Mouse (Mus musculus) CH12.LX (cell line): ENCODE data around the gene Gsto1. TPM values are rescaled to one million over a fixed set of nuclear protein-coding genes. Genes with fewer than 3 reads are reported as not detected.
A peak's percentile ranks its signal among the peaks of the same experiment; 100 is the strongest.

Experiments used
- DNase-seq: peaks from one replicate; pipeline ENCODE4 v3.0.0-alpha.2; 2013; ENCODE audit errors: extremely low read depth
- H3K27ac ChIP-seq: 2 replicates; pipeline ENCODE4 v1.5.1; 2012; ENCODE audit warnings: low read depth, mild to moderate bottlenecking, control low read depth, moderate library complexity; ENCODE audit not compliant: insufficient read depth
- H3K27me3 ChIP-seq: replicated peaks from 2 replicates; pipeline ENCODE3; 2012; ENCODE audit warnings: inconsistent platforms
- H3K36me3 ChIP-seq, 2 experiments: replicated peaks in 1 of 2; 2 replicates each; pipeline versions ENCODE3 to v1.6.1; 2012; ENCODE audit warnings: inconsistent platforms in 1 of 2, low read length in 1 of 2, mild to moderate bottlenecking in 1 of 2, mixed read lengths in 1 of 2, moderate library complexity in 1 of 2; ENCODE audit not compliant: control insufficient read depth in 1 of 2, insufficient read depth in 1 of 2
- H3K4me1 ChIP-seq, 2 experiments: 2 replicates each; pipeline ENCODE4 v1.6.1; 2012; ENCODE audit warnings: inconsistent platforms in 1 of 2, moderate library complexity in 1 of 2; ENCODE audit not compliant: insufficient read depth in 2 of 2, control insufficient read depth in 1 of 2
- H3K4me2 ChIP-seq: 2 replicates; pipeline ENCODE4 v1.6.1; 2012; ENCODE audit warnings: low read depth, mild to moderate bottlenecking, control low read depth; ENCODE audit not compliant: poor library complexity, insufficient read depth, severe bottlenecking
- H3K4me3 ChIP-seq, 3 experiments: fragments of 150-350 bp in 1 of 3; sonication (generic) in 1 of 3; replicated peaks in 1 of 3; 2 replicates each; pipeline versions ENCODE3 to v1.5.1; 2011 to 2012; ENCODE audit warnings: low read depth in 2 of 3, low read length in 2 of 3, mild to moderate bottlenecking in 2 of 3, moderate library complexity in 2 of 3, control low read depth in 1 of 3, improper control_type of control experiment in 1 of 3, inconsistent platforms in 1 of 3, mixed read lengths in 1 of 3; ENCODE audit not compliant: poor library complexity in 1 of 3
- H3K79me2 ChIP-seq: replicated peaks from 2 replicates; pipeline ENCODE4 v1.6.1; 2012; ENCODE audit warnings: mild to moderate bottlenecking, moderate library complexity; ENCODE audit not compliant: control insufficient read depth, poor library complexity, insufficient read depth, severe bottlenecking; ENCODE audit errors: extremely low read depth
- H3K9ac ChIP-seq: 2 replicates; pipeline ENCODE4 v1.6.1; 2012; ENCODE audit warnings: low read depth, mild to moderate bottlenecking, control low read depth, moderate library complexity; ENCODE audit not compliant: insufficient read depth
- H3K9me3 ChIP-seq: replicated peaks from 2 replicates; pipeline ENCODE3; 2012; ENCODE audit warnings: low read length, inconsistent platforms, mixed read lengths
- BHLHE40 ChIP-seq: IDR thresholded peaks from 2 replicates; pipeline ENCODE4 v1.6.1; 2011; ENCODE audit warnings: mild to moderate bottlenecking, low read depth, low read length, improper control_type of control experiment
- CHD1 ChIP-seq: IDR thresholded peaks from 2 replicates; pipeline ENCODE4 v1.6.1; 2012; ENCODE audit warnings: low read depth, low read length, improper control_type of control experiment, inconsistent platforms
- CHD2 ChIP-seq: IDR thresholded peaks from 2 replicates; pipeline ENCODE4 v1.6.1; 2011; ENCODE audit warnings: low read length, improper control_type of control experiment
- CTCF ChIP-seq, 2 experiments: IDR thresholded peaks in 1 of 2; conservative IDR thresholded peaks in 1 of 2; 2 replicates each; pipeline ENCODE4 v1.5.1; 2011 to 2012; ENCODE audit warnings: low read depth in 2 of 2, low read length in 2 of 2, improper control_type of control experiment in 1 of 2, inconsistent platforms in 1 of 2, mild to moderate bottlenecking in 1 of 2, moderate library complexity in 1 of 2
- E2F4 ChIP-seq: IDR thresholded peaks from 2 replicates; pipeline ENCODE4 v1.6.1; 2011; ENCODE audit warnings: low read depth, low read length, improper control_type of control experiment; ENCODE audit not compliant: insufficient replicate concordance
- EP300 ChIP-seq: IDR thresholded peaks from 2 replicates; pipeline ENCODE4 v1.6.1; 2011; ENCODE audit warnings: low read length, improper control_type of control experiment
- ETS1 ChIP-seq: conservative IDR thresholded peaks from 2 replicates; pipeline ENCODE4 v1.6.1; 2012; ENCODE audit warnings: low read depth, mild to moderate bottlenecking, inconsistent platforms, low read length, improper control_type of control experiment, moderate library complexity
- GABPA ChIP-seq: IDR thresholded peaks from 2 replicates; pipeline ENCODE4 v1.6.1; 2012; ENCODE audit warnings: low read depth, low read length, improper control_type of control experiment, inconsistent platforms; ENCODE audit not compliant: insufficient replicate concordance
- HCFC1 ChIP-seq: IDR thresholded peaks from 2 replicates; pipeline ENCODE4 v1.6.1; 2012; ENCODE audit warnings: low read depth, mild to moderate bottlenecking, inconsistent platforms, low read length, improper control_type of control experiment
- IRF4 ChIP-seq: IDR thresholded peaks from 2 replicates; pipeline ENCODE4 v1.6.1; 2014; ENCODE audit warnings: low read depth, mild to moderate bottlenecking, inconsistent platforms, low read length, improper control_type of control experiment
- JUN ChIP-seq: IDR thresholded peaks from 2 replicates; pipeline ENCODE4 v1.6.1; 2011; ENCODE audit warnings: low read depth, mild to moderate bottlenecking, low read length, improper control_type of control experiment, moderate library complexity; ENCODE audit not compliant: insufficient read depth
- JUND ChIP-seq: conservative IDR thresholded peaks from 2 replicates; pipeline ENCODE4 v1.6.1; 2011; ENCODE audit warnings: low read depth, low read length, improper control_type of control experiment
- KAT2A ChIP-seq: IDR thresholded peaks from 2 replicates; pipeline ENCODE4 v1.6.1; 2012; ENCODE audit warnings: low read length, improper control_type of control experiment, inconsistent platforms; ENCODE audit not compliant: insufficient replicate concordance
- MAFK ChIP-seq: IDR thresholded peaks from 2 replicates; pipeline ENCODE4 v1.6.1; 2011; ENCODE audit warnings: low read length, improper control_type of control experiment; ENCODE audit not compliant: insufficient replicate concordance
- MAX ChIP-seq: IDR thresholded peaks from 2 replicates; pipeline ENCODE4 v1.6.1; 2011; ENCODE audit warnings: low read length, improper control_type of control experiment
- MAZ ChIP-seq: IDR thresholded peaks from 2 replicates; pipeline ENCODE4 v1.6.1; 2012; ENCODE audit warnings: low read depth, mild to moderate bottlenecking, inconsistent platforms, low read length, improper control_type of control experiment, moderate library complexity
- MEF2A ChIP-seq: IDR thresholded peaks from 2 replicates; pipeline ENCODE4 v1.6.1; 2014; ENCODE audit warnings: low read depth, mild to moderate bottlenecking, inconsistent platforms, low read length, improper control_type of control experiment, borderline replicate concordance
- MYC ChIP-seq: IDR thresholded peaks from 2 replicates; pipeline ENCODE4 v1.6.1; 2011; ENCODE audit warnings: low read depth, mild to moderate bottlenecking, improper control_type of control experiment, low read length
- NELFE ChIP-seq: IDR thresholded peaks from 2 replicates; pipeline ENCODE4 v1.6.1; 2011; ENCODE audit warnings: low read depth, low read length, improper control_type of control experiment
- NRF1 ChIP-seq: IDR thresholded peaks from 2 replicates; pipeline ENCODE4 v1.6.1; 2014; ENCODE audit warnings: low read depth, mild to moderate bottlenecking, inconsistent platforms, low read length, improper control_type of control experiment, moderate library complexity
- PAX5 ChIP-seq: IDR thresholded peaks from 2 replicates; pipeline ENCODE4 v1.6.1; 2012; ENCODE audit warnings: low read length, inconsistent platforms, mixed read lengths
- POLR2A ChIP-seq: IDR thresholded peaks from 2 replicates; pipeline ENCODE4 v1.6.1; 2011; ENCODE audit warnings: low read depth, mild to moderate bottlenecking, improper control_type of control experiment, low read length
- POLR2AphosphoS2 ChIP-seq: IDR thresholded peaks from 2 replicates; pipeline ENCODE4 v1.6.1; 2011; ENCODE audit warnings: low read depth, low read length, improper control_type of control experiment
- SIN3A ChIP-seq: IDR thresholded peaks from 2 replicates; pipeline ENCODE4 v1.6.1; 2012; ENCODE audit warnings: low read length, improper control_type of control experiment, inconsistent platforms
- SMC3 ChIP-seq: IDR thresholded peaks from 2 replicates; pipeline ENCODE4 v1.6.1; 2011; ENCODE audit warnings: low read depth, low read length, improper control_type of control experiment
- TBP ChIP-seq: conservative IDR thresholded peaks from 2 replicates; pipeline ENCODE4 v1.6.1; 2011; ENCODE audit warnings: low read depth, low read length, improper control_type of control experiment
- UBTF ChIP-seq: IDR thresholded peaks from 2 replicates; pipeline ENCODE4 v1.6.1; 2012; ENCODE audit warnings: low read depth, mild to moderate bottlenecking, inconsistent platforms, low read length, improper control_type of control experiment, moderate library complexity
- ZC3H11A ChIP-seq: IDR thresholded peaks from 2 replicates; pipeline ENCODE4 v1.6.1; 2012; ENCODE audit warnings: low read depth, mild to moderate bottlenecking, inconsistent platforms, low read length, improper control_type of control experiment
- ZKSCAN1 ChIP-seq: IDR thresholded peaks from 2 replicates; pipeline ENCODE4 v1.6.1; 2012; ENCODE audit warnings: low read depth, inconsistent platforms, low read length, improper control_type of control experiment, borderline replicate concordance
- ZMIZ1 ChIP-seq: IDR thresholded peaks from 2 replicates; pipeline ENCODE4 v1.6.1; 2012; ENCODE audit warnings: low read depth, mild to moderate bottlenecking, inconsistent platforms, low read length, improper control_type of control experiment
- dilution Hi-C: fragments of 300-500 bp; cut with MboI; formaldehyde crosslinking; loops from 2 replicates; pipeline ENCODE4 v1.14.3; 2020; ENCODE audit warnings: low sequenced_read_pairs; ENCODE audit not compliant: extremely low pct_unique_long_range_greater_than_20kb, extremely low pct_ligation_motif_present
- in situ Hi-C: fragments of 300-500 bp; cut with MboI; formaldehyde crosslinking; loops from 3 replicates; pipeline ENCODE4 v1.14.3; 2019; ENCODE audit warnings: low sequenced_read_pairs, low pct_ligation_motif_present, low pct_unique_long_range_greater_than_20kb, mixed read lengths
- polyA plus RNA-seq: library from polyadenylated mRNA; unstranded; fragments of >175 nt; gene quantifications from 2 replicates; pipeline ENCODE4 v1.2.1, GENCODE M21; 2012; ENCODE audit warnings: low read depth; ENCODE audit not compliant: insufficient read length
- total RNA-seq, 2 experiments: library from RNA; depleted of rRNA; stranded (reverse); fragments of 300-350 nt in 1 of 2; fragments of >200 nt in 1 of 2; gene quantifications; 2 replicates each; pipeline ENCODE4 v1.2.3; 2012 to 2014

Gene Gsto1
- total and polyA plus RNA-seq, 3 experiments, result 86.5 to 113 (median 111) TPM

DNA sequence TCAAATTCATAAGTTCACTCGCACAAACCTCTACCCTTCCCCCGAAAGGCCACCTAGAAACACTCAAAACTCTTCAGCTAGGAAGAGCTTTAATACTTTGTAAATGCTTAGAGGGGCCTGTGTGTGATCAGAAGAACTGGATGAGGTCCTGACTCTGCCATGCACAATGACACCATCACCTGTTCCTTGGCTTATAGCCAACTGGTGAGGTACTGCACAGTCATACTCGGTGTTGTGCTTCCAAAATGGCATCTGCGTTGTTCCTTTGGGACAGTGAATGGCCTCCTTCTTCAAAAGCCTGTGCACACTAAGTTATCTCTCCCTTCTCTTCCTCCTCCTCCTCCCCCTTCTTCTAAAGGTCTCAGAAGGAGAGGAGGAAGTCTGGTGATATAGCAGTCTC lies 56.0 kb downstream of the Gsto1 start:
- Histone ChIP-seq H3K4me3 (no peak overlapping the region), H3K27ac (peak overlapping the region; percentile 43), H3K9me3 (no peaks in the 10 kb centered on the region)

DNA sequence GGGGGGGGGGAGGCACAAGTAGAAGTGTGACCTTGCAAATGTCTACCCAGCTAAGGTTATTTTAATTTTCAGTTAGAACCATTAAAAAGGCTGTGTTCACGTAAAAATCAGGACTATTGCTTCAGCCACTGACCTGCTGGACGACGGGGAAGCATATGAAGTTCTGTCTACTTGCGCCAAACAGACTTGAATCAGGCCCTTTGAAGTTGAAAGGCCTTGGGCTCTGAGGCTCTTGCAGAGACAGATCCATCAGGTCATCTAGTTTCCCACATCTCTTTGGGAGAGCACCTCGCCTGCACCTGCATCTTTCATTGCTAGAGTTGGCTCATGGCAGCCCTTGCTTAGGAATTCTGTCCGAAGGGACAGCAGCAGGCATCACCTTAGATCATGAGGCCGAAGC lies 58.6 kb downstream of the Gsto1 start:
- H3K36me3 ChIP-seq, result peaks cover 0 to 63% of the 10 kb centered on the region in 2 experiments
- H3K27me3 ChIP-seq, result no peaks in the 10 kb centered on the region
- no peaks in the 10 kb centered on the region for H3K9me3 ChIP-seq
- H3K79me2 ChIP-seq, result peaks cover 24% of the 10 kb centered on the region
- in situ Hi-C loops, result no loop called here
- no peak overlapping the region for H3K27ac ChIP-seq
- no peak overlapping the region for H3K4me3 ChIP-seq
- no peak for DNase-seq
- peaks cover 31 to 80% of the 10 kb centered on the region in 2 experiments for H3K4me1 ChIP-seq
- dilution Hi-C loops, result no loop called here
- H3K9ac ChIP-seq, result no peak overlapping the region
- TF ChIP-seq CTCF (conservative IDR thresholded peaks at IDR 0.05 in 1 of 2, IDR thresholded peaks at IDR 0.05 in 1 of 2; ENCODE audit: low read depth in 2 of 2, low read length in 2 of 2) (no peak), PAX5 (no peak), KAT2A (no peak), HCFC1 (no peak), GABPA (no peak), ZKSCAN1 (no peak), MAZ (no peak), SIN3A (no peak), ZMIZ1 (no peak), POLR2A (no peak), BHLHE40 (no peak), JUND (no peak), ETS1 (no peak), POLR2AphosphoS2 (no peak), MYC (no peak), UBTF (no peak), MAFK (no peak)
- H3K4me2 ChIP-seq, result no peak overlapping the region

More for the DNA sequence above, 56.0 kb downstream of the Gsto1 start:
- Histone ChIP-seq H3K9ac (no peak overlapping the region), H3K4me1 (peaks cover 23 to 71% of the 10 kb centered on the region in 2 experiments), H3K36me3 (peaks cover 4 to 70% of the 10 kb centered on the region in 2 experiments), H3K79me2 (peaks cover 12% of the 10 kb centered on the region), H3K4me2 (no peak overlapping the region), H3K27me3 (no peaks in the 10 kb centered on the region)
- dilution Hi-C loops (no loop called here), in situ Hi-C loops (no loop called here)
- TF ChIP-seq TBP (no peak), MEF2A (no peak), POLR2AphosphoS2 (no peak), NRF1 (no peak), EP300 (no peak), IRF4 (no peak), ZKSCAN1 (no peak), CTCF (conservative IDR thresholded peaks at IDR 0.05 in 1 of 2, IDR thresholded peaks at IDR 0.05 in 1 of 2; ENCODE audit: low read depth in 2 of 2, low read length in 2 of 2) (no peak), KAT2A (no peak), ZMIZ1 (no peak), E2F4 (no peak), SMC3 (no peak), MAX (no peak), CHD2 (no peak), NELFE (no peak), JUN (no peak), ZC3H11A (no peak), CHD1 (no peak), SIN3A (no peak), UBTF (no peak)
- DNase-seq, result no peak
